Mouse (Mus musculus) mouse embryonic stem cell (cell line): ENCODE measurements at regions not wholly inside any gene's neighbourhood (a gene's known extent, or its start where the extent isn't known, plus 50 kb on each side); places are given as distances from the start of the nearest gene placed in this dataset.

Experiments used
- in situ Hi-C, 2 experiments: fragments of 300-500 bp; cut with MboI; formaldehyde crosslinking; loops; 1 replicate in 1 of 2; 3 replicates in 1 of 2; pipeline ENCODE4 v1.14.3; 2019 to 2020; ENCODE audit warnings: low sequenced_read_pairs in 2 of 2, low pct_unique_long_range_greater_than_20kb in 1 of 2, mixed read lengths in 1 of 2; ENCODE audit not compliant: unreplicated experiment in 1 of 2

- in situ Hi-C loops: no loop called here
These were observed 448.9 kb upstream of the Zdhhc25 start for GRCm38 (mm10) chr15:88151199-88151598.

GRCm38 (mm10) chr15:88159618-88160170 is 440.4 kb upstream of the Zdhhc25 start:
- in situ Hi-C loops: no loop called here

GRCm38 (mm10) chr15:88160291-88160690 is 439.8 kb upstream of the Zdhhc25 start:
- in situ Hi-C loops: no loop called here

GRCm38 (mm10) chr15:88163438-88163837 is 436.7 kb upstream of the Zdhhc25 start:
- in situ Hi-C loops: no loop called here

DNA sequence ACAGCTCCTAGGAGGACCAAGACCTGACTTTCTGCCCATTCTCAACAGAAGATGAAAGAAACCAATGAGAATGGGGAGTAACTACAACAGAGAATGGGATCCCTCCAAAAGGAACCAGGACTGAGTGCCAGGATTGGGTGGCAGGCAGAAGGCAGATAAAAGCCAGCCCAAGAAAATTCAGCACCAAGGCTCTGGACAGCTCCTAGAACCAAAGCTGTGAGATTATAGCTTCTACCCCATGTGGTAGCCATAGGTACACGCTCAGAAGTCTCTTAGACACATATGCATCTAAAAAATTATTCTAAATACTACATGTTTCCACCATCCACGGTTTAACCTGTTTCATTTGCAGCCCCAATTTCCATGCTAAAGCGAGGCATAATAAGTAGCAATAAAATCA is 425.8 kb upstream of the Zdhhc25 start:
- in situ Hi-C loops: no loop called here

- in situ Hi-C loops: no loop called here
These were observed 424.1 kb upstream of the Zdhhc25 start for GRCm38 (mm10) chr15:88175991-88176390.

DNA sequence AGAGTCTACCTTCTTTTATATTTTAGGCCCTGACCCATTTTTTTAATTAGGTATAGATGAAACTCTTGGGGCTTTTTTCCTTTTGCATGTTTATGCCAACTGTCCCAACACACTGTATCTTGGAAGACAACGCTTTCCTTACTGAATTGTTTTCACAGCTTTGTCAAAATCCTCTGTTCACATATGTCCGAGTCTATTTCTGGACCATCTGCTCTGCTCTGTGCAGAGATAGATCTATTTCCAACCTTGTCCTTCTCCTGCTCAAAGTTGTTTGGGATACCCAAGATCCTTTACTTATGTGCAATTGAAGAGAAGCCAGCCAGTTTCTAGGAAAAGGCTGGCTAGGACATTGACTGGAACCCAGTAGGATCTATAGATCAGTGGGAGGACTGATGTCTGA is 403.6 kb upstream of the Zdhhc25 start:
- in situ Hi-C loops: no loop called here

GRCm38 (mm10) chr15:88202736-88203135 is 397.4 kb upstream of the Zdhhc25 start:
- in situ Hi-C loops: no loop called here

DNA sequence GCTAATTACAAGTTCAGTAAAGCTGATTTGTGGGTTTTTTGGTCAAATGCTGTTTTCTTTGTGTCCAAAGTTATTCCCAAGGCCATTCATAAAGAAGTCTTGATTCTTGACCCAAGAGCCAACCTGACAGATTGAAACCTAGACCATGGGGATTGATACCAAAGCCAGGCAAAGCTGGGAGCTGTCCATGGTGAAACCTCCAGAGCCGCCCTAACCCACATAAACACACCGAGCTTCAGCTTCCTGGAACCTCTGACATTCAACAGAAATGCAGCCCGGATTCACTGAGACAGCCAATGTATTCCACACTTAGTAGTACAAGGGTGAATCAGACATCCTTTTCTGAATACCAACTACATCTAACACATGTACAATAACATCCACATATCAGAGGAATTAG is 386.7 kb upstream of the Zdhhc25 start:
- in situ Hi-C loops: no loop called here

DNA sequence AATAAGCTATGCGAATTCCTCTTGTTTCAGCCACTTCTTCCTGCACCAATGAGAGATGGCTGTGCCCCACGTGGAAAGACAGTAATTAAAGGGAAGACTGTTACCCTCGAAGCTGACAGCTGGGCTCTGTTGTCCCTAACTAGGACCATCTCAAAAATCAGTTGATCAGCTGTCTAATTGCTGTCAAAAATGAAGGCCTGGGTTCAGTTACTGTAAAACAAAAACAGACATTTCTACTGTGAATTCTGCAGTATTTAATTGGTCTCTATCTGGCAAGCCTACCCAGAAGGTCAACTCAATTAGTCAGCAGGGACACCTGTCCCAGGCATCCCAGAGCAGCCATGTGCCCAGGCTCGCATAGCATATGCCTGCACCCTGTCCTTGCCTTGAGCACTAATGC is 385.8 kb upstream of the Zdhhc25 start:
- in situ Hi-C loops: no loop called here

- in situ Hi-C loops: no loop called here
These were observed 370.6 kb upstream of the Zdhhc25 start for GRCm38 (mm10) chr15:88229456-88229855.

- in situ Hi-C loops: no loop called here
These were observed 355.5 kb upstream of the Zdhhc25 start for GRCm38 (mm10) chr15:88244606-88245005.

DNA sequence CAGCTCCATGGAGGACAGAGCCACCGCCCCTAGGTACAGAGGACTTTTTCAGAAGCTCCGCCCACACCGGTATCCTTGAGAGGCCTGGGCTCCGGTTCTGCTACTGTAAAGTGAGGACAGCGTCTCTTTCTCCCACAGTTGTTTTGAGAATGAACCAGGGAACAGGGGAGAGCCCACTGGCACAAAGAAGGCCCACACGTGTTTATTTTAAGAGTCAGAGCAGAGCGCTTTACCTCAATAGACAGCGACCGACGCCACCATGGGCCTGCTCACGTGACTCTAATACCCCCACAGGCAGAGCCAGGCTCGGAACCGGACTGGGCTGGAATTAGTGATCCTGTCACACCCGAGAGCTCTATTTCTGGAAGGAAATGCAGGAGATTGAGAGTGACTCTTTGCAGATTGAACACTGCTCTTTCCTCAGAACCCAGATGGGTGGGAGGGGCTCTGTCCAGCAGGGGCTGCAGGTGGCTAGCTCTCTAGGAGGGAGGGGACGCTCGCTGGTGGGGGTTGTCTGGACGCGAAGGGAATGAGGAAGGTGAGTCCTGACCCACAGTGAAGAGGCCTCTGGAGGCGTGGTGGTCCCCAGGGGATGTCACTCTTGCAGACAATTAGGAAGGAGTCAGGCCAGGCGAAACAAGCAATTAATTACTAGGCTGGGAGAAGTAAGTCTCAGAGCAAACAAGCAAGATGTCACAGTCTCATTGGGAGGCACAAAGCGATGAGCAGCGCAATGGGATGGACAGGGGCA is 354.4 kb upstream of the Zdhhc25 start:
- in situ Hi-C loops: no loop called here

DNA sequence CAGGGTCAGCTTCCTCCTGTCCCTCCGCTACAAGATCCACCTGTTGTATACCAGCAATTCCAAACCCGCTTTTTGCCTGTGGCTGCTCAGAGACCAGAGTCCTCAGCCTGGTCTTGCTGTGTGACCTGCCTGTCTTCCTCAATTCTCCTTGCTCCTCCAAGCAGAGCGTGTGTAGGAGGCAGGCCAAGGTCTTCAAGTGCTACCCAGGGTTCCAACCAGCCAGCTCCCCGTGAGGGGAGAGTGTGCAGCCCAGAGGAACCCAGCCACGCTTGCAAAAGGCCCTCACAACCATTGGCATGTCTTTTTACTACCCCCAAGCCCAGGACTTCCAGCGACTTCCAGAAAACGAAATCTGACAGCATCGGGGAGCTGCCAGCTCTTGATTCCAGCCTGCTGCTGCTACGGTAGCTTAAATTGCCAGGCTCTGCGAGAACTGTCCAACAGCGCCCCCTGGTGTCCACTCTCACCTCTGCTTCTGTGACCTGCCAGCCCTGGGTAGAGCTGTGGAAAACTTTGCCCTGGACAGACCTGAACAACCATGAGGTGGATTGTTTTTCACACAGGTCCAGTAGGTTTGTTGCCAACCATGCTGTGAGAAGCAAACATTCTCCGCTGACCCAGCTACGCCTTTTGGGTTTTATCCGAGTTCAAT is 352.0 kb upstream of the Zdhhc25 start:
- in situ Hi-C loops: no loop called here

DNA sequence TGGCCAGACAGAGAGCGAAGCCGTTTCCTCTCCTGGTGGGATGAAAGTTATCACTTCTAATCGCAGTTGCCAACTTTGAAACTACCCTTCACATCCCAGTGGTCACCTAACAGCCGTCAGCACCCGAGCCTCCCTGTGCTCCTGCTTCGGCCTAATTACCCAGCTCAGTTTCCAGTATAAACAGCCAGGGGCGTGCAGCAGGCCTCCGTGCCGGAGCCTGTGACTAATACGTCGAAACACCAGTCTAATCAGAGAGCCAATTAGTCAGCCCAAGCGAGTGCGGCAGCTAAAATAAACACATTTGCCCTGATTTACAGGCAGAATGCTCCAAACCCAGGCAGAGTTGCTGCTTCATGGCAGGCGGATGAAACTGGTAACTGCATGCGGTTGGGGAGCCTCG is 312.1 kb upstream of the Zdhhc25 start:
- in situ Hi-C loops: no loop called here

GRCm38 (mm10) chr15:88288696-88289095 is 311.4 kb upstream of the Zdhhc25 start:
- in situ Hi-C loops: no loop called here

GRCm38 (mm10) chr15:88290740-88291363 is 309.2 kb upstream of the Zdhhc25 start:
- in situ Hi-C loops: no loop called here

DNA sequence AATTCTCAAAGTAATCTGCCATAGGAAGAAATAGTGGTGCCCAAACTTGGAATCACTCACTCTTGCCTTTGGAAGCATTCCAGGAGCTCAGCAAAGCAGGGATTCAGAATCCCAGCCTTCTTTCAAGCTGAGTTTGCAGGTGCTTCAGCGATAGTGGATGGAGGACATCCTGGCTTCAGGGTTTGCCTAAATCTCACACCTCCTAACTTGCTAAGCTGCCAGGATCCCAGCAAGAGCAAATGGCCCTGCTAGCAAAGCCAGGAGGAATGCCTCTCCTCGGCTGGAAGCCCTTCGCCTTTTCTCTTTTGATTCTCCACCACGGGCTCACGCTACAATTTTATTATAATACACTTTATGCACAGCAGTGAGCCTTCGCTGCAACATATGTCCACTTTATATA is 301.0 kb upstream of the Zdhhc25 start:
- in situ Hi-C loops: no loop called here

- in situ Hi-C loops: no loop called here
These were observed 288.9 kb upstream of the Zdhhc25 start for GRCm38 (mm10) chr15:88311158-88311557.
